Mouse (Mus musculus): Measurements from ENCODE around the gene Acin1. TPM values are rescaled to one million over a fixed set of nuclear protein-coding genes. Genes with fewer than 3 reads are reported as not detected.
A peak's percentile ranks its signal among the peaks of the same experiment; 100 is the strongest.

Acin1 gene
- total and polyA plus RNA-seq, 3 experiments = 74.0 to 324 (median 118) TPM

DNA sequence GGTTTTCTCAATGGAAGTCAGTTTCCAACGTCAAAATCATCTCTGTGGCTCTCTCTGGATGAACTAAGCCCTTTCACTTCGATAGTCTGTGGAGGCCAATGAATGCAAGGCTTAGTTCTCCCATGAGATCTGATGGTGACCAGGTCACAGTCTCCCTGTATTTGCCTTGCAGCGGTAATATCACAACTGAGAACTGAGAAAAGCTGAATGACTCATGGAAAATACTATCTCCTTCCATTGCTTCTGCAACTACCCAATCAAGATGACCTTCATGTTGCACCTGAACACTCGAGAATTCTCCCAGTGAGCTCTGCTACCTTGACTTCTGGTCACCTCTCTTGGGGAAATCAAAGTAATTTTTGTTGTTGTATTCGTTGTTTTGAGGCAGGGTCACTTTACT is 40.8 kb upstream of the Acin1 start (continued):
- TF ChIP-seq PAX5 (IDR thresholded peaks at IDR 0.05; ENCODE audit: low read length) = no peak
- TF ChIP-seq NELFE (IDR thresholded peaks at IDR 0.05; ENCODE audit: low read depth, low read length) = no peak
- peak; percentile 79 for TF ChIP-seq BHLHE40 (IDR thresholded peaks at IDR 0.05; ENCODE audit: low read depth, low read length)
- no peak for TF ChIP-seq KAT2A (IDR thresholded peaks at IDR 0.05; ENCODE audit: insufficient replicate concordance, low read length)
- 0 out of 2 replicates have a peak, but pooled peaks have one; percentile 40 for TF ChIP-seq TBP (conservative IDR thresholded peaks at IDR 0.05; ENCODE audit: low read depth, low read length)
- no peak for TF ChIP-seq CTCF (conservative IDR thresholded peaks at IDR 0.05 in 1 of 2, IDR thresholded peaks at IDR 0.05 in 1 of 2; ENCODE audit: low read depth in 2 of 2, low read length in 2 of 2)
- TF ChIP-seq CHD2 (IDR thresholded peaks at IDR 0.05; ENCODE audit: low read length) = peak; percentile 75; the same call in 1 of the 2 replicates
- peak; percentile 98 for TF ChIP-seq JUN (IDR thresholded peaks at IDR 0.05; ENCODE audit: insufficient read depth, low read depth, low read length)
- TF ChIP-seq RAD21 (IDR thresholded peaks at IDR 0.05; ENCODE audit: low read depth, low read length) = no peak
- TF ChIP-seq USF1 (IDR thresholded peaks at IDR 0.05; ENCODE audit: low read depth, low read length) = no peak

DNA sequence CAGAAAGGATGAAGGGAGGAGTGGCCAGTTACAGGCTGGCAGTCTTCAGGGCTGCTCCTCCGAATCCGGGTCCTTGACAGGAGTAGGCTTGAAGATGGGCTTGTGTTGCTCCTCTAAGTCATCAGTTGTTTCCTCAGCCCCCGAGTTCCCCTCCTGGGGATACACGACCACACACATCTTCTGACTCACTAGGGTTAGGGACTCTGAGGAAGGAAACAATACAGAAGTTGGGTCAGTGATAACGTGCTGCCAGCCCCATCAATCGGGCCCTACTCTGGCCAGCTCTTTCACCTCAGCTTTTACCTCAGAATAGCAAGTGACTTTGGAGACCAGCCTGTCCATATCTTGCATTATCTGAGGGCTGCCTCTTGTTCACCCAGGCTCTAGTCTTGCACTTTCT is 37.3 kb upstream of the Acin1 start:
- Histone ChIP-seq H3K79me2 (replicated peaks; ENCODE audit: control insufficient read depth, extremely low read depth, insufficient read depth, poor library complexity, severe bottlenecking) (no peaks in the 10 kb centered on the region), H3K36me3 (replicated peaks in 1 of 2; ENCODE audit: control insufficient read depth in 1 of 2, insufficient read depth in 1 of 2, low read length in 1 of 2) (no peaks in the 10 kb centered on the region)
- dilution Hi-C loops (cut with MboI; ENCODE audit: extremely low pct_ligation_motif_present, extremely low pct_unique_long_range_greater_than_20kb, low sequenced_read_pairs) = no loop called here

DNA sequence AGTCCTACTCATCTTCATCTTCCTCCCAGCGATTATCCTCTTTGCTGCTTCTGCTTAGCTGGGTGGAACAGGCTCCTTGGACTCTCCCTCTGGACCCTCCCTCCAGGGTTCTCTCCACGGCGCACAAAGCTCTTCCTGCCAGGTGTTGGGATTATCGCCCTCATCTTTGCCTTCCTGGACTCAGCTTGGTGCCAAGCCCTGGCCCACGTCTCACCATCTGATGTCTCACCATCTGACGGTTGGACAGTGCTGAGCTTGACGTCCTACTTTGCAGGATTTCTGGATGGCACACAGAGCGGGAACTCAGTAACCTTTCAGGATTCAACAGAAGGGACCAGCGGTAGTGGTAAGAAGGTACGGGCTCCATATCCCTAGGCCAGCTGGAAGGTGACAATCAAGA is 35.0 kb upstream of the Acin1 start:
- Histone ChIP-seq H3K27me3 (replicated peaks) (no peaks in the 10 kb centered on the region), H3K79me2 (replicated peaks; ENCODE audit: control insufficient read depth, extremely low read depth, insufficient read depth, poor library complexity, severe bottlenecking) (no peaks in the 10 kb centered on the region), H3K4me3 (replicated peaks in 1 of 3; ENCODE audit: low read depth in 2 of 3, low read length in 2 of 3, poor library complexity in 1 of 3) (no peak overlapping the region), H3K9me3 (replicated peaks; ENCODE audit: low read length) (peaks cover 2% of the 10 kb centered on the region), H3K4me1 (ENCODE audit: control insufficient read depth in 1 of 2, insufficient read depth in 2 of 2) (peaks cover 1 to 11% of the 10 kb centered on the region in 2 experiments; a peak in 2 of 4 replicates), H3K36me3 (replicated peaks in 1 of 2; ENCODE audit: control insufficient read depth in 1 of 2, insufficient read depth in 1 of 2, low read length in 1 of 2) (no peaks in the 10 kb centered on the region), H3K4me2 (ENCODE audit: insufficient read depth, low read depth, poor library complexity, severe bottlenecking) (no peak overlapping the region), H3K27ac (ENCODE audit: insufficient read depth, low read depth) (no peak overlapping the region), H3K9ac (ENCODE audit: insufficient read depth, low read depth) (no peak overlapping the region)
- in situ Hi-C loops (cut with MboI; ENCODE audit: low pct_ligation_motif_present, low pct_unique_long_range_greater_than_20kb, low sequenced_read_pairs) (no loop called here), dilution Hi-C loops (cut with MboI; ENCODE audit: extremely low pct_ligation_motif_present, extremely low pct_unique_long_range_greater_than_20kb, low sequenced_read_pairs) (no loop called here)
- DNase-seq (ENCODE audit: extremely low read depth) = no peak
- no peak for TF ChIP-seq TBP (conservative IDR thresholded peaks at IDR 0.05; ENCODE audit: low read depth, low read length)
- no peak for TF ChIP-seq MAZ (IDR thresholded peaks at IDR 0.05; ENCODE audit: low read depth, low read length)
- TF ChIP-seq RCOR1 (conservative IDR thresholded peaks at IDR 0.05; ENCODE audit: low read depth, low read length) = no peak
- no peak for TF ChIP-seq UBTF (IDR thresholded peaks at IDR 0.05; ENCODE audit: low read depth, low read length)

More for the DNA sequence above, 37.3 kb upstream of the Acin1 start:
- no peak for TF ChIP-seq MEF2A (IDR thresholded peaks at IDR 0.05; ENCODE audit: borderline replicate concordance, low read depth, low read length)
- peaks cover 5 to 23% of the 10 kb centered on the region in 2 experiments; a peak in 3 of 4 replicates for H3K4me1 ChIP-seq (ENCODE audit: control insufficient read depth in 1 of 2, insufficient read depth in 2 of 2)
- no peak overlapping the region for H3K4me2 ChIP-seq (ENCODE audit: insufficient read depth, low read depth, poor library complexity, severe bottlenecking)
- no peak overlapping the region for H3K4me3 ChIP-seq (replicated peaks in 1 of 3; ENCODE audit: low read depth in 2 of 3, low read length in 2 of 3, poor library complexity in 1 of 3)
- peaks cover 1% of the 10 kb centered on the region for H3K9me3 ChIP-seq (replicated peaks; ENCODE audit: low read length)
- H3K27ac ChIP-seq (ENCODE audit: insufficient read depth, low read depth) = no peak overlapping the region
- no peaks in the 10 kb centered on the region for H3K27me3 ChIP-seq (replicated peaks)
- no peak overlapping the region for H3K9ac ChIP-seq (ENCODE audit: insufficient read depth, low read depth)
- DNase-seq (ENCODE audit: extremely low read depth) = no peak
- in situ Hi-C loops (cut with MboI; ENCODE audit: low pct_ligation_motif_present, low pct_unique_long_range_greater_than_20kb, low sequenced_read_pairs) = no loop called here

Measured in CH12.LX (cell line).